Mouse (Mus musculus) myocyte (in vitro differentiated cells): Measurements from ENCODE around the gene Slc39a11. TPM values are rescaled to one million over a fixed set of nuclear protein-coding genes. Genes with fewer than 3 reads are reported as not detected.

Source experiments
- H3K27me3 ChIP-seq: one replicate; pipeline ENCODE4 v1.6.1; 2011; ENCODE audit not compliant: control insufficient read depth, insufficient read depth, insufficient read length
- H3K36me3 ChIP-seq: one replicate; pipeline ENCODE4 v1.6.1; 2011; ENCODE audit not compliant: control insufficient read depth, insufficient read depth
- H3K4me2 ChIP-seq: one replicate; pipeline ENCODE4 v1.6.1; 2011; ENCODE audit warnings: low read depth, control low read depth
- H3K4me3 ChIP-seq: one replicate; pipeline ENCODE4 v1.5.1; 2011; ENCODE audit warnings: mild to moderate bottlenecking, control low read depth, moderate library complexity
- H3K79me2 ChIP-seq: one replicate; pipeline ENCODE4 v1.6.1; 2011; ENCODE audit not compliant: control insufficient read depth, insufficient read depth
- H3ac ChIP-seq: one replicate; pipeline ENCODE4 v1.6.1; 2011; ENCODE audit not compliant: control insufficient read depth, insufficient read length
- CEBPB ChIP-seq: IDR thresholded peaks from 2 replicates; pipeline ENCODE4 v1.6.1; 2011; ENCODE audit warnings: mild to moderate bottlenecking, moderate library complexity; ENCODE audit not compliant: poor library complexity, insufficient read depth, severe bottlenecking
- E2F4 ChIP-seq: IDR thresholded peaks from one replicate; pipeline ENCODE4 v1.6.1; 2011; ENCODE audit warnings: mild to moderate bottlenecking, control low read depth, moderate library complexity; ENCODE audit not compliant: insufficient read depth
- MAX ChIP-seq: IDR thresholded peaks from one replicate; pipeline ENCODE4 v1.6.1; 2011; ENCODE audit warnings: low read depth, mild to moderate bottlenecking, control low read depth
- MYOD1 ChIP-seq, 3 experiments: IDR thresholded peaks; one replicate each; pipeline ENCODE4 v1.6.1; 2011; ENCODE audit warnings: control low read depth in 2 of 3, low read depth in 2 of 3, mild to moderate bottlenecking in 2 of 3, moderate library complexity in 1 of 3; ENCODE audit not compliant: insufficient read length in 2 of 3, control insufficient read depth in 1 of 3
- MYOG ChIP-seq, 3 experiments: IDR thresholded peaks; one replicate each; pipeline ENCODE4 v1.6.1; 2011; ENCODE audit warnings: control low read depth in 2 of 3, low read depth in 2 of 3, mild to moderate bottlenecking in 2 of 3; ENCODE audit not compliant: insufficient read length in 2 of 3, control insufficient read depth in 1 of 3, insufficient read depth in 1 of 3
- POLR2A ChIP-seq: IDR thresholded peaks from one replicate; pipeline ENCODE4 v1.6.1; 2011; ENCODE audit warnings: low read depth, mild to moderate bottlenecking, control low read depth, moderate library complexity; ENCODE audit not compliant: insufficient read length
- POLR2AphosphoS2 ChIP-seq: IDR thresholded peaks from one replicate; pipeline ENCODE4 v1.6.1; 2011; ENCODE audit warnings: low read depth, control low read depth; ENCODE audit not compliant: insufficient read length
- REST ChIP-seq: IDR thresholded peaks from one replicate; pipeline ENCODE4 v1.6.1; 2011; ENCODE audit warnings: mild to moderate bottlenecking, control low read depth, moderate library complexity; ENCODE audit not compliant: insufficient read depth, insufficient read length
- SRF ChIP-seq: IDR thresholded peaks from one replicate; pipeline ENCODE4 v1.6.1; 2011; ENCODE audit warnings: low read depth; ENCODE audit not compliant: control insufficient read depth, insufficient read length
- TCF12 ChIP-seq: IDR thresholded peaks from one replicate; pipeline ENCODE4 v1.6.1; 2011; ENCODE audit warnings: mild to moderate bottlenecking, control low read depth; ENCODE audit not compliant: poor library complexity, insufficient read depth, severe bottlenecking
- TCF3 ChIP-seq: IDR thresholded peaks from one replicate; pipeline ENCODE4 v1.6.1; 2011; ENCODE audit warnings: low read depth, control low read depth; ENCODE audit not compliant: insufficient read length
- USF1 ChIP-seq: IDR thresholded peaks from one replicate; pipeline ENCODE4 v1.6.1; 2011; ENCODE audit warnings: low read depth, mild to moderate bottlenecking, control low read depth, moderate library complexity
- polyA plus RNA-seq: library from polyadenylated mRNA; unstranded; fragments of >200 nt; fragmentation: generic; extraction: Trizol; gene quantifications from one replicate; pipeline ENCODE4 v1.2.1, GENCODE M21; 2012; ENCODE audit warnings: missing spikeins

Gene Slc39a11
- polyA plus RNA-seq, 1 experiment = 15.7 TPM

- Histone ChIP-seq H3ac (no peak overlapping the region), H3K79me2 (no peaks in the 10 kb centered on the region), H3K4me2 (no peak overlapping the region), H3K36me3 (no peaks in the 10 kb centered on the region), H3K27me3 (no peaks in the 10 kb centered on the region), H3K4me3 (no peak overlapping the region)
- TF ChIP-seq USF1 = peak; percentile 68
- TF ChIP-seq TCF12 = no peak
- no peak for TF ChIP-seq REST
Observed at GRCm38 (mm10) chr11:113425454-113425853, 224.4 kb downstream of the Slc39a11 start.

- no peaks in the 10 kb centered on the region for H3K79me2 ChIP-seq
- no peak overlapping the region for H3K4me2 ChIP-seq
- no peak for TF ChIP-seq E2F4
- TF ChIP-seq SRF = no peak
- no peak for TF ChIP-seq POLR2AphosphoS2
- no peak for TF ChIP-seq POLR2A
- no peaks in the 10 kb centered on the region for H3K36me3 ChIP-seq
- H3ac ChIP-seq = no peak overlapping the region
- no peak overlapping the region for H3K4me3 ChIP-seq
- no peaks in the 10 kb centered on the region for H3K27me3 ChIP-seq
Observed at GRCm38 (mm10) chr11:113424765-113425164, 225.1 kb downstream of the Slc39a11 start.

GRCm38 (mm10) chr11:113422598-113422997 is 227.3 kb downstream of the Slc39a11 start:
- no peak overlapping the region for H3K4me3 ChIP-seq
- no peak for TF ChIP-seq CEBPB
- TF ChIP-seq E2F4 = no peak
- no peak for TF ChIP-seq USF1
- no peak for TF ChIP-seq POLR2AphosphoS2
- no peak for TF ChIP-seq MYOG (IDR thresholded peaks at IDR 0.05; ENCODE audit: control insufficient read depth in 1 of 3, insufficient read depth in 1 of 3, insufficient read length in 2 of 3, low read depth in 2 of 3)
- TF ChIP-seq TCF12 = no peak
- no peak for TF ChIP-seq MYOD1 (IDR thresholded peaks at IDR 0.05; ENCODE audit: control insufficient read depth in 1 of 3, insufficient read length in 2 of 3, low read depth in 2 of 3)
- no peak for TF ChIP-seq TCF3
- no peak for TF ChIP-seq POLR2A
- H3K36me3 ChIP-seq = no peaks in the 10 kb centered on the region
- H3K27me3 ChIP-seq = no peaks in the 10 kb centered on the region
- H3ac ChIP-seq = no peak overlapping the region
- H3K79me2 ChIP-seq = no peaks in the 10 kb centered on the region
- no peak overlapping the region for H3K4me2 ChIP-seq

GRCm38 (mm10) chr11:113418921-113419655 is 230.8 kb downstream of the Slc39a11 start:
- no peaks in the 10 kb centered on the region for H3K27me3 ChIP-seq
- H3K79me2 ChIP-seq = no peaks in the 10 kb centered on the region
- H3ac ChIP-seq = no peak overlapping the region
- no peak overlapping the region for H3K4me3 ChIP-seq
- H3K4me2 ChIP-seq = no peak overlapping the region
- TF ChIP-seq MAX (no peak), MYOG (IDR thresholded peaks at IDR 0.05; ENCODE audit: control insufficient read depth in 1 of 3, insufficient read depth in 1 of 3, insufficient read length in 2 of 3, low read depth in 2 of 3) (no peak), USF1 (no peak), TCF12 (no peak), SRF (no peak), MYOD1 (IDR thresholded peaks at IDR 0.05; ENCODE audit: control insufficient read depth in 1 of 3, insufficient read length in 2 of 3, low read depth in 2 of 3) (no peak)
- H3K36me3 ChIP-seq = no peaks in the 10 kb centered on the region

- H3K4me3 ChIP-seq = no peak overlapping the region
- H3ac ChIP-seq = no peak overlapping the region
- no peaks in the 10 kb centered on the region for H3K36me3 ChIP-seq
- TF ChIP-seq E2F4 = no peak
- H3K4me2 ChIP-seq = no peak overlapping the region
- H3K79me2 ChIP-seq = no peaks in the 10 kb centered on the region
- no peaks in the 10 kb centered on the region for H3K27me3 ChIP-seq
Observed at GRCm38 (mm10) chr11:113417948-113418347, 231.9 kb downstream of the Slc39a11 start.

GRCm38 (mm10) chr11:113412545-113412944 is 237.3 kb downstream of the Slc39a11 start:
- H3K4me2 ChIP-seq = no peak overlapping the region
- H3K79me2 ChIP-seq = no peaks in the 10 kb centered on the region
- no peaks in the 10 kb centered on the region for H3K27me3 ChIP-seq
- no peak for TF ChIP-seq CEBPB
- TF ChIP-seq E2F4 = no peak
- no peak for TF ChIP-seq USF1
- TF ChIP-seq MYOG (IDR thresholded peaks at IDR 0.05; ENCODE audit: control insufficient read depth in 1 of 3, insufficient read depth in 1 of 3, insufficient read length in 2 of 3, low read depth in 2 of 3) = no peak
- TF ChIP-seq POLR2AphosphoS2 = no peak
- TF ChIP-seq REST = no peak
- H3K4me3 ChIP-seq = no peak overlapping the region
- no peak overlapping the region for H3ac ChIP-seq
- no peaks in the 10 kb centered on the region for H3K36me3 ChIP-seq
